Mouse (Mus musculus) cerebellum, postnatal 4 days (tissue): ENCODE data around the gene Hhat.
A peak's percentile ranks its signal among the peaks of the same experiment; 100 is the strongest.

Source experiments
- DNase-seq, 2 experiments: peaks; one replicate each; pipeline ENCODE4 v3.0.0; 2022; ENCODE audit warnings: low spot score in 2 of 2, mixed read lengths in 1 of 2

The Hhat gene

GRCm38 (mm10) chr1:192770495-192771331 lies at the start of gene Hhat:
TSS of gene Hhat (minus strand) at chr1:192771223.
- peak in 1 of 2 experiments; percentile 50 for DNase-seq

- no peak for DNase-seq
Measured at GRCm38 (mm10) chr1:192818334-192818733, 47.3 kb upstream of the Hhat start.

GRCm38 (mm10) chr1:192815789-192816188 lies 44.8 kb upstream of the Hhat start:
- no peak for DNase-seq

GRCm38 (mm10) chr1:192814700-192815099 lies 43.7 kb upstream of the Hhat start:
- DNase-seq, result no peak

GRCm38 (mm10) chr1:192812758-192813157 lies 41.7 kb upstream of the Hhat start:
- DNase-seq, result no peak

- no peak for DNase-seq
Measured at GRCm38 (mm10) chr1:192812290-192812689, 41.3 kb upstream of the Hhat start.

GRCm38 (mm10) chr1:192806168-192807157 lies 35.4 kb upstream of the Hhat start:
- no peak for DNase-seq

GRCm38 (mm10) chr1:192800338-192800737 lies 29.3 kb upstream of the Hhat start:
- DNase-seq, result no peak

DNA sequence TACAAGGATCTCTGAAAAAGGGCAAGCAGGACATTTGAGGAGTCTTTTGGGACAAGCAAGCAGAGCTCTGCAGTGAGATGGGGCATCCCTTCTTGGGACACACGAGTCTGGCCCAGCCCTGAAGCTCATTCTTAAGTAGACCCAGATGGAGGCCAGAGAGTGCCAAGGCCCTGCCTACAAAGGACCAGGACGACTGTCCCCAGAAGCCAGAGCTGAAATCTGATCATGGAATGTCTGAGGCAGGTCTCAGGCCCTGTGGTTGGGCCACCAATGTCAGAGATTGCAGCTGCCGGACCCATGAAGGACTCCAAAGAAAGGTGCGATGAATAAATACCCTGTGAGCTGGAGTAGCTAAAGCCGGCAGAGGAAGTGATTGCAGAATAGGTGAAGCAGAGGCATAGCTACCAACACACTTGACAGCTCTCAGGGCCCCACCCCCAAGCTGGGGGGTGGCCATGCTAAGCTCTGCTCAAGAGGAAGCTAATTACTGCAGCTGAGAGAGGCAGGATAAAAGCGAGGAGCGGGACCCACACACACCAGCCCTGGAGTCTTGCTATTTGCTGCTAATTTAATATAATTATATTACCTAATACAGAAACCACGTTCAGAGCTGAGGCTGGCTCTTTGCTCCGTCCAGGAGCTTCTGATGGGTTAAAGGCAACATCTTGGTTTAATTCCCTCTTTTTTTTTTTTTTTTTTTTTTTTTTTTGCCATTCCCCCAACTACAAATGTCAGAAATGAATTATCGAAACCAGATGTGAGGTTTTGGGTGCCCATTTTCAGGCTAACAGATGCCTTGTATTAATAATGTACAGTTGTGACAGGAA lies 28.4 kb upstream of the Hhat start:
- DNase-seq, result no peak

DNA sequence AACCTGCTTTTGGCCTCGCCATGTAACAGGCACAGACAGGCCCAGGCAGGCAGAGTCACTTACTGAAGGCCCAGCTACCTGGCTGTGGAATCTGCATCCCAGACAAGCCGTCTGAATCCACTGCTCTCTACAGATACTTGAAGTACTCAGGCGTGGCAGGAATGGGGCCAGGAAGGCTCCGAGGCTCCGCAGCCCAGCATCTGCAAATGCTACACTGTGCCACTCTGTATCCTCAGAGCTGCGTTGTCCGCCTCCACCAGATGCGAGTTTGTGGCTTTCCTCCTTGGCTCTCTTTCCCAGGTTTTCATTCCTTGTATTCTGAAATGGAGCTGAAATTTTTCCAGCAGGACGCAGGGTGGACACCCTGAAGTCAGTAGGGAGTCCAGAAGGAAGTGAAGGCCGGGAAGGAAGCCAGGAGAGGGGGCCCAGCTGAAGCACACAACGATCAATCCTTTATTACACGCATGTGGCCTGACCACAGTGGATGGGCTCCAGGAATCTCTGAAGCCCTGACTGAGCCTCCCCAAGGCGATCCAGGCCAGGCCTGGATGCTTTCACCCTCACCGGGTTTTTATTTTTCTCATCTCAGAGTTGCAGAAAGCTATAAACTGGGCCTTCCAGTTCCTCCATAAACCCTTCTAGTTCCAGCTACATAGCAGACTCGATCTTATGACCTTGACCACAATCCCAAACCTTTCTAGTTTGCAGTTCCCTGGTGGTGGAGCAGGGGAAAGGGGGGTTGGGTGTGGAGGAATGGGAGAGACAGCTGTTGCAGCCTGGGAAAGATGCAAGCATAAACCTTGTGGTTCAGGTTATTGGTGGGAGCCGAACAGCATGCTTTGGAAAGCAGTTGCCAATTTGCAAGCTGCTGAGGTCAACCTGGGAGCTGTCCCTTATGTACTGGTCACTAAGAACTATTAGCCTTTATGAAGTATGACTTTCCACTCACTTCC lies 27.5 kb upstream of the Hhat start:
- no peak for DNase-seq

DNA sequence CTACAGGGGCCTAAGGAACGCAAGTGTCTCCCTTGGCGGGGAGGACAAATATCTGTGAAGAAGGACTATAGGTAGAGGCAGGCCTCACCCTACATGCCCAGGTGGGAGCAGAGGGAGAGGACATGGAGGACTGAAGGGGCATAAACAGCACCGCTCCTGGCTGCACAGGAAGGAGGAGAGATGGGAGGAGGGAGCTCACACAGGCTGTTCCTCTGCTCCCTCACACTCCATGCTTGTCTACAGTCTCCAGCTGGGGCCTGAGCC lies 25.9 kb upstream of the Hhat start:
- DNase-seq, result no peak

DNA sequence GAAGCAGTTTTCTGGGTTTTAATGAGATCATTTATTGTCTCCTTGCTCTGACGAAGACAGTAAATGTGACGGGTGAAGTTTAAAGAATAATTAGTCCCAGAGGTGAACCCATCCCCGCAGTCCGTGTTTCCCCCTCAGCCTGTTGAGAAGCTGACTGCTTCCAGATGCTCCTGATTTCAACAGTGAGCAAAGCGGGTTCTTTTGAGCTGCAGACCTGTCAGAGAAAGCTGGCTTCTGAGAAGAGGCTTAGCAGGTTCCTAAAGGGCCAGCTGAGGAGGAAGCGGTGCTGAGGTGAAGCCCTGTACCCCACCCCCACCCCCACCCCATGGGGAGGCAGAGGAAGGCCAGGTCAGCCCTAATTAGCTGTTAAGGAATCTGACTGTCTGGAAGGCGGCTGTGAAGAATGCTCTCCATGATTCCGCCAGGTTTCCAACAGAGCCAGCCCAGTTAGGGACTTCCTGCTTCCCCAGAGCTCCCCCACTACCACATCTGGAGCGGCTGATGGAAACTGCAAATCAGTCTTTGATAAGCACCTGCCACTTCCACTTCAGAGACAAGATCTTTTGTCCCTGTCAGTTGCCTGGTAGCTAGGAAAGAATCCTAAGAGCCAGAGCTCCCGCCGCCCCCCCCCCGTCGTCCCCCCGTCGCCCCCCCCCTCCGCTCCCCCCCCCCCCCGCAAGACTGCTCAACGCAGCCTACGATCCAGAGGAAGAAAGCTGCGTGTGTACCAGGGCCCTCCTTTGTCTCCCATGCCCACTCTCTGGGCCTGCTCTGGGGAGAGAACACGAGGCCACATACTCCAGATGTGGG lies 25.4 kb upstream of the Hhat start:
- no peak for DNase-seq

- DNase-seq, result no peak
Measured at GRCm38 (mm10) chr1:192794957-192795745, 24.1 kb upstream of the Hhat start.

- no peak for DNase-seq
Measured at GRCm38 (mm10) chr1:192791897-192792361, 20.9 kb upstream of the Hhat start.

DNA sequence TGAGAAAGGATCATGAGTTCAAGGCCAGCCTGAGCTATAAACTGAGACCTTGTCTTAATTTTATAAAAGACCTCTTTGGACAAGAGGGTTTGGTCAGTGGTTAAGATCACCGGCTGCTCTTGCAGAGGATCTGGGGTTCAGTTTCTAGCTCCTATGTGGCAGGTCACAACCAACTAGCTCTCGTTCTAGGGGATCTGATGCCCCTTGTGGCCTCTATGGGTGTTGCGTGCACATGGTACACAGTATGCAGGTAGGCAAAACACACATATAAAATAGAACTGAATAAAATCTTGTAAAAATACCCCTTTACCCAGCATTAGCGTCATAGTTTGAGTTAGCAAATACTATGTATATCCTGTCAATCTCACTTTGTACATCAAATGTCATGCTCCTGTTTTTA lies 19.4 kb upstream of the Hhat start:
- peak in 1 of 2 experiments; percentile 40 for DNase-seq

DNA sequence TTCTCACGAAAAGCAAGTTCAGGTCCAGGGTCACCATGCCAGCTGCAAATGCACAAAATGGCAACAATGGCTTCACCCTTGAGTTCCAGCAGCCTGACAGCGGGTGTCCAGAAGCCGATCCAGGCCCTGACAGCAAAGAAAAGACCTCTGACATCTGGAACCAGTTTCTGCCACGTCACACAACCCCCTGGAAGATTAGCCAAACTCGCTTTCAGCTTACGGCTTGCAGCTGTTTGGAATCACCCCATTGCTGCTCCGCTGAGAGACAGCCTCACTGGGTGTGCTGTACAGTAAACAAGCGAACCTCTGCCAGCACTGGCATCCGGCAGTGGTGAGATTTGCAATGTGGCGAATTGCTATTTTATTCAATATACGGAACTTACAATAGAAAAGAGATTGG lies 18.8 kb upstream of the Hhat start:
- DNase-seq, result no peak

GRCm38 (mm10) chr1:192789111-192789522 lies 18.1 kb upstream of the Hhat start:
- peak in 1 of 2 experiments; percentile 53 for DNase-seq

- DNase-seq, result no peak
Measured at GRCm38 (mm10) chr1:192786194-192786593, 15.2 kb upstream of the Hhat start.
